Mouse (Mus musculus) liver, embryonic 16.5 days (tissue): Measurements from ENCODE around the gene Nsmce3. TPM values are rescaled to one million over a fixed set of nuclear protein-coding genes. Genes with fewer than 3 reads are reported as not detected.
A peak's percentile ranks its signal among the peaks of the same experiment; 100 is the strongest.

Experiments
- ATAC-seq: fragments of 200-750 bp; cut with Nextera tagmentation; 2 replicates; pipeline ENCODE4 v1.8.0; 2017; ENCODE audit warnings: low read depth, mild to moderate bottlenecking, moderate number of reproducible peaks, moderate library complexity
- H3K27ac ChIP-seq: fragments of 300-500 bp; sonication (generic); 2 replicates; pipeline ENCODE4 v1.5.1; 2014; ENCODE audit warnings: mild to moderate bottlenecking, low read length
- H3K27me3 ChIP-seq: fragments of 300-500 bp; sonication (generic); 2 replicates; pipeline ENCODE4 v1.6.1; 2014; ENCODE audit warnings: low read depth, low read length, mixed read lengths; ENCODE audit not compliant: control insufficient read depth, insufficient read depth
- H3K36me3 ChIP-seq: fragments of 300-500 bp; sonication (generic); 2 replicates; pipeline ENCODE4 v1.6.1; 2014; ENCODE audit warnings: mild to moderate bottlenecking; ENCODE audit not compliant: control insufficient read depth, insufficient read depth
- H3K4me1 ChIP-seq: fragments of 300-500 bp; sonication (generic); 2 replicates; pipeline ENCODE4 v1.6.1; 2014; ENCODE audit warnings: low read depth, low read length, mixed read lengths; ENCODE audit not compliant: control insufficient read depth
- H3K4me2 ChIP-seq: fragments of 300-500 bp; sonication (generic); 2 replicates; pipeline ENCODE4 v1.6.1; 2014; ENCODE audit warnings: low read depth, low read length, mixed read lengths
- H3K4me3 ChIP-seq: fragments of 300-500 bp; sonication (generic); 2 replicates; pipeline ENCODE4 v1.5.1; 2014; ENCODE audit warnings: low read depth, mild to moderate bottlenecking, low read length
- H3K9ac ChIP-seq: fragments of 300-500 bp; sonication (generic); 2 replicates; pipeline ENCODE4 v1.6.1; 2014; ENCODE audit warnings: low read depth, low read length
- H3K9me3 ChIP-seq: fragments of 300-500 bp; sonication (generic); replicated peaks from 2 replicates; pipeline ENCODE4 v1.6.1; 2016; ENCODE audit warnings: low read length; ENCODE audit not compliant: control insufficient read depth
- WGBS: fragments of 180-500 bp; shearing (Covaris S2); extraction: QIAGEN DNeasy Blood & Tissue Kit; methylation state at CpG from one replicate; pipeline ENCODE4 v1.1.7; 2014; ENCODE audit not compliant: insufficient replicate concordance; 5-methylcytosine and 5-hydroxymethylcytosine counted together
- polyA plus RNA-seq: library from polyadenylated mRNA; unstranded; fragments of >200 nt; fragmentation: Nextera tagmentation; extraction: Ambion mirVana; gene quantifications from 2 replicates; pipeline ENCODE4 v1.2.1, GENCODE M21; 2015

Nsmce3 gene
- 4.1 and 5.1 TPM in 2 replicates for polyA plus RNA-seq

GRCm38 (mm10) chr7:64872743-64873241, at the start of gene Nsmce3:
TSS of gene Nsmce3 (minus strand) at chr7:64872997.
- under 1% methylated on average over 57 of the region's 57 CpGs for WGBS
- ATAC-seq: peak; percentile 94
- peak within 1 kb of the TSS; percentile 93 for H3K9ac ChIP-seq

GRCm38 (mm10) chr7:64921189-64921588, 48.4 kb upstream of the Nsmce3 start:
- no peaks in the 10 kb centered on the region for H3K27me3 ChIP-seq
- 72% methylated on average over 13 of the region's 13 CpGs for WGBS
- no peak overlapping the region for H3K4me2 ChIP-seq
- no peaks in the 10 kb centered on the region for H3K9me3 ChIP-seq
- no peak overlapping the region for H3K27ac ChIP-seq
- no peaks in the 10 kb centered on the region for H3K4me1 ChIP-seq
- no peaks in the 10 kb centered on the region for H3K36me3 ChIP-seq
- ATAC-seq: no peak
- H3K9ac ChIP-seq: no peak overlapping the region
- no peak overlapping the region for H3K4me3 ChIP-seq

More at GRCm38 (mm10) chr7:64872743-64873241, at the start of gene Nsmce3:
- no peaks in the 10 kb centered on the region for H3K27me3 ChIP-seq
- H3K4me3 ChIP-seq: peak within 1 kb of the TSS; percentile 96
- H3K36me3 ChIP-seq: no peaks in the 10 kb centered on the region
- peaks cover 14% of the 10 kb centered on the region for H3K4me1 ChIP-seq
- H3K27ac ChIP-seq: peak within 1 kb of the TSS; percentile 88
- H3K9me3 ChIP-seq: no peaks in the 10 kb centered on the region
- H3K4me2 ChIP-seq: peak within 1 kb of the TSS; percentile 69

- Histone ChIP-seq H3K27ac (no peak overlapping the region), H3K4me1 (no peaks in the 10 kb centered on the region), H3K4me2 (no peak overlapping the region), H3K9me3 (no peaks in the 10 kb centered on the region), H3K4me3 (no peak overlapping the region), H3K27me3 (no peaks in the 10 kb centered on the region), H3K36me3 (no peaks in the 10 kb centered on the region), H3K9ac (no peak overlapping the region)
- WGBS: 62% methylated on average over 5 of the region's 5 CpGs
- no peak for ATAC-seq
Observed at GRCm38 (mm10) chr7:64920735-64921134, 47.9 kb upstream of the Nsmce3 start.

- Histone ChIP-seq H3K4me2 (no peak overlapping the region), H3K9ac (no peak overlapping the region), H3K4me1 (no peaks in the 10 kb centered on the region), H3K27ac (no peak overlapping the region), H3K4me3 (no peak overlapping the region), H3K9me3 (no peaks in the 10 kb centered on the region), H3K27me3 (no peaks in the 10 kb centered on the region), H3K36me3 (no peaks in the 10 kb centered on the region)
- ATAC-seq: no peak
- 44% methylated on average over 7 of the region's 7 CpGs for WGBS
Observed at GRCm38 (mm10) chr7:64916654-64917053, 43.9 kb upstream of the Nsmce3 start.

- Histone ChIP-seq H3K4me2 (no peak overlapping the region), H3K27me3 (no peaks in the 10 kb centered on the region), H3K4me1 (no peaks in the 10 kb centered on the region), H3K9me3 (no peaks in the 10 kb centered on the region), H3K4me3 (no peak overlapping the region), H3K36me3 (no peaks in the 10 kb centered on the region), H3K9ac (no peak overlapping the region), H3K27ac (no peak overlapping the region)
- WGBS: 85% methylated on average over 2 of the region's 2 CpGs
- no peak for ATAC-seq
Observed at GRCm38 (mm10) chr7:64915121-64915520, 42.3 kb upstream of the Nsmce3 start.

GRCm38 (mm10) chr7:64911945-64912344, 39.1 kb upstream of the Nsmce3 start:
- Histone ChIP-seq H3K9ac (no peak overlapping the region), H3K27me3 (no peaks in the 10 kb centered on the region), H3K4me3 (no peak overlapping the region), H3K4me2 (no peak overlapping the region), H3K27ac (no peak overlapping the region), H3K4me1 (no peaks in the 10 kb centered on the region), H3K36me3 (no peaks in the 10 kb centered on the region), H3K9me3 (no peaks in the 10 kb centered on the region)
- ATAC-seq: no peak
- WGBS: 22% methylated on average over 2 of the region's 2 CpGs

GRCm38 (mm10) chr7:64910208-64910607, 37.4 kb upstream of the Nsmce3 start:
- Histone ChIP-seq H3K9me3 (no peaks in the 10 kb centered on the region), H3K4me1 (no peaks in the 10 kb centered on the region), H3K4me3 (no peak overlapping the region), H3K27ac (no peak overlapping the region), H3K4me2 (no peak overlapping the region), H3K9ac (no peak overlapping the region), H3K36me3 (no peaks in the 10 kb centered on the region), H3K27me3 (no peaks in the 10 kb centered on the region)
- 59% methylated on average over 2 of the region's 2 CpGs for WGBS
- no peak for ATAC-seq

- Histone ChIP-seq H3K9me3 (no peaks in the 10 kb centered on the region), H3K4me1 (no peaks in the 10 kb centered on the region), H3K36me3 (no peaks in the 10 kb centered on the region), H3K4me2 (no peak overlapping the region), H3K27me3 (no peaks in the 10 kb centered on the region), H3K27ac (no peak overlapping the region), H3K9ac (no peak overlapping the region), H3K4me3 (no peak overlapping the region)
- no peak for ATAC-seq
- 46% methylated on average over 5 of the region's 5 CpGs for WGBS
Observed at GRCm38 (mm10) chr7:64906955-64907354, 34.2 kb upstream of the Nsmce3 start.

- Histone ChIP-seq H3K9me3 (no peaks in the 10 kb centered on the region), H3K4me2 (no peak overlapping the region), H3K4me3 (no peak overlapping the region), H3K4me1 (no peaks in the 10 kb centered on the region), H3K27me3 (no peaks in the 10 kb centered on the region), H3K9ac (no peak overlapping the region), H3K27ac (no peak overlapping the region), H3K36me3 (no peaks in the 10 kb centered on the region)
- no peak for ATAC-seq
- 49% methylated on average over 3 of the region's 3 CpGs for WGBS
Observed at GRCm38 (mm10) chr7:64905506-64905905, 32.7 kb upstream of the Nsmce3 start.
